Mouse (Mus musculus): ENCODE results near the gene Arhgef18. TPM values are rescaled to one million over a fixed set of nuclear protein-coding genes. Genes with fewer than 3 reads are reported as not detected.

Arhgef18 gene
- polyA plus RNA-seq, 1 experiment from 2014 or later: 37.0 TPM

DNA sequence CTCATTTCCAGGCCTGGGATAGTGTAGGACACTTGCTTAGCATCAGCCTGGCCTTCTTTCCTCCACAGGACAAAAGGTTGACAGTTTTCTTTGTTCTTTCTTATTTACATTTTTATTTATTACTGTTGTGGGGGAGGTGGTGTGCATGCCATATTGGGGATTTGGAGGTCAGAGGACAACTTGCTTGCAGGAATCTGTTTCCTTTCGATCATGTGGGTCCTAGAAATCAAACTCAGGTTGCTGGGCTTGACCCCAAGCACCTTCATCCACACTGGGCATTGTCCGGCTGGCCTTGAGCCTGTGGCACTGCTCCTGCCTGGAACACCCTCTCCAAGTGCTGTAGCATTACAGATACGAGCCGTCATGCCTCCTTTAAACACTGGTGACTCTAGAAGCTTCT, 24.0 kb downstream of the Arhgef18 start:
- CTCF ChIA-PET: interaction anchor here (1.6 kb wide), 1 partner anchor 12 kb away, joined by 6 read pairs; no protein-coding TSS in a partner anchor
- in situ Hi-C loops (cut with MboI; ENCODE audit: low pct_unique_long_range_greater_than_20kb): no loop called here
- H3K27me3 ChIP-seq: no peaks in the 10 kb centered on the region
- ATAC-seq (no peak), DNase-seq (ENCODE audit: low read depth, low spot score) (no peak)
- POLR2A ChIA-PET: no interaction called here
- TF ChIP-seq CTCF (IDR thresholded peaks at IDR 0.05): no peak

DNA sequence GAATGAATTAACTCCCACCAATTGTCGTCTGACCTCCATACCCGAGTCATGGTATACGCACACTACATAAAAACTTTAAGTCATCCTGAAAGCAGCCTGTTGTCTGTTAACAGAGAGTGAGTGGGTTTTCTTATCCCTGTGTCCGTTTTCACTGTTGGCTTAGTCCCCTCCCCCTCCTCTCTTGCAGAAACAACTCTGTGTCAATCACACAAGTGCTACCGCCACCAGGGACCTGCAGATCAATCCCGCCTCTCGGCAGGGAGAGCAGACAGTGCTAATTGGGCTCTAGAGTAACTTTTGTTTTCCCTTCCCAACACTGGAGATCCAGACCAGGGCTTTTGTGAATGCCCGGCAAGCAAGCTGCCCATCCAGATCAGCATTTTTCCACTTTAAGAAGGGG, 24.6 kb downstream of the Arhgef18 start:
- ATAC-seq: peak; percentile 36
- TF ChIP-seq CTCF (IDR thresholded peaks at IDR 0.05): no peak
- in situ Hi-C loops (cut with MboI; ENCODE audit: low pct_unique_long_range_greater_than_20kb): no loop called here
- ChIA-PET CTCF (interaction anchor here (1.1 to 1.6 kb wide), 2 partner anchors 11 to 34 kb away, joined by 3 to 6 read pairs; no protein-coding TSS in a partner anchor), POLR2A (interaction anchor here (0.7 to 0.8 kb wide), 2 partner anchors 11 to 17 kb away, joined by 3 read pairs; no protein-coding TSS in a partner anchor)
- no peak for DNase-seq (ENCODE audit: low read depth, low spot score)
- H3K27me3 ChIP-seq: no peaks in the 10 kb centered on the region

DNA sequence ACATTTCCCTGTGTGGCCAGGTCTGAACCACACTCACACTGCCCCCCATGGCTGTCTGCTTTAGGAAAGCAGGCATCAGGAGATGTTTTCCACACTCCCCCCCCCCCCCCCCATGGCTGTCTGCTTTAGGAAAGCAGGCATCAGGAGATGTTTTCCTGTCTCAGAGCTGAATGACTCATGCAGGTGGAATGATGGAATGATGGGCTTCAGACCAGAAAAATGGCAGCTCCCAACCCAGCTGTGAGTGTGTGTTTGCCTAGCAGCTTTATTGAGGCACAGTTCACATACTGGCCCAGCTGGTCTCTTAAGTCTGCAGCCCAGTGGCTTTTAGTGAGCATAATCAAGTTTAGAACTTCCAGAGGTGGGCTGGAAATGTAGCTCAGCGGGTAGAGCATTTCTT, 25.3 kb downstream of the Arhgef18 start:
- CTCF ChIA-PET: interaction anchor here (0.8 to 1.6 kb wide), 3 partner anchors 10 to 33 kb away, joined by 3 to 6 read pairs (median 3); no protein-coding TSS in a partner anchor
- peak; percentile 44 for ATAC-seq

DNA sequence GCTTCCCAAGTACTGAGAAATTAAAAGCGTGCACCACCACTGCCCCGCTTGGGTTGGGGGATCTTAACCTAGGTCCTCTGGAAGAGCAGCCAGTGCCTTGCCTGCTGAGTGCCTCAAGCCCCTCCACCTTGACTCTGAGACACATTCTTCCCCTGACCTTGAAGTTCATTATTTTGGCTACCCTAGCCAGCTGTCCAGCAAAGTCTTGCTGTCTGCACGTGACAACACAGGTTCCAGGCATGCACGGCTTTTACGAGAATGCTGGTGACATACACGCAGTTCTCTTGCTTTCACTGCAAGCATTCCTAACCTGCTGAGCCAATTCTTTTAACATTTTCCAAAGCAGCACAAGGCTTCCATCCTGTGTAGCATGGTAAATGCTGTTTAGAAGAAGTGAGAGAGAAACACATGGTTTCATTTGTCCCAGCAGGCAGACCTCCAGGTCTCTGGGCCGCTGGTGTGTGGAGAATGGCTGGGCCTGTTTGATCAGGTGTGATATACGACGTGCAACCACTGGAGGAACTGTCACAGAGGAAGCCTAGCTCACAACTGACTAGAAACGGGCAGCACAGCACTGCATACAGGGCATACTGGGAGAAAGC, 27.4 kb downstream of the Arhgef18 start:
- DNase-seq (ENCODE audit: low read depth, low spot score) (no peak), ATAC-seq (no peak)
- no peak for TF ChIP-seq CTCF (IDR thresholded peaks at IDR 0.05)
- in situ Hi-C loops (cut with MboI; ENCODE audit: low pct_unique_long_range_greater_than_20kb): no loop called here
- H3K27me3 ChIP-seq: no peaks in the 10 kb centered on the region
- POLR2A ChIA-PET: no interaction called here
- CTCF ChIA-PET: interaction anchor here (1.2 to 2.1 kb wide), 2 partner anchors 26 to 30 kb away, joined by 5 to 6 read pairs; no protein-coding TSS in a partner anchor

More for the DNA sequence above, 25.3 kb downstream of the Arhgef18 start:
- no peak for TF ChIP-seq CTCF (IDR thresholded peaks at IDR 0.05)
- in situ Hi-C loops (cut with MboI; ENCODE audit: low pct_unique_long_range_greater_than_20kb): no loop called here
- peak; percentile 81 for DNase-seq (ENCODE audit: low read depth, low spot score)
- POLR2A ChIA-PET: interaction anchor here (0.8 kb wide), 1 partner anchor 10 kb away, joined by 3 read pairs; no protein-coding TSS in a partner anchor
- H3K27me3 ChIP-seq: no peaks in the 10 kb centered on the region

DNA sequence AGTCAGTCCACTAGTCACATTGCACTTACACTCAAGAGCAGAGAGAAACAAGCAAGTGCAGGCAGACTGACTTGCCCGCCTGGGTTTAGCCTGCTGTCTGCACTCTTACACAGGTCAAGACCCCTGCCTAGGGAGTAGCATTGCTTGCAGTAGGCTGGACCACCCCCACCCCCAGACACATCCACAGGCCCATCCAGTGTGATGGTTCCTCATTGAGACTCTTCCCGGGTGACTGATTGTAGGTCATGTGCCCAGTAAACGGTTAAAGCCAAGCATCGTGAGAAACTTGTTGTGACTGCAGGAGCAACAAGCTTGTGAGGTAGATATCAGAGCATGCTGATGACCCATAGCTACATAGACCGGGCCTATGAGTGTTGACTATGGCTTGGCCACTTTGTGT, 28.7 kb downstream of the Arhgef18 start:
- no peaks in the 10 kb centered on the region for H3K27me3 ChIP-seq
- TF ChIP-seq CTCF (IDR thresholded peaks at IDR 0.05): no peak
- in situ Hi-C loops (cut with MboI; ENCODE audit: low pct_unique_long_range_greater_than_20kb): no loop called here
- ATAC-seq (no peak), DNase-seq (ENCODE audit: low read depth, low spot score) (no peak)
- POLR2A ChIA-PET: no interaction called here
- CTCF ChIA-PET: interaction anchor here (2.1 kb wide), 1 partner anchor 29 kb away, joined by 6 read pairs; no protein-coding TSS in a partner anchor

- ChIA-PET CTCF (interaction anchor here (1.1 to 3.4 kb wide), 3 partner anchors 10 to 25 kb away, joined by 3 to 10 read pairs (median 9); no protein-coding TSS in a partner anchor), POLR2A (interaction anchor here (0.7 kb wide), 1 partner anchor 35 kb away, joined by 3 read pairs; no protein-coding TSS in a partner anchor)
- ATAC-seq (no peak), DNase-seq (ENCODE audit: low read depth, low spot score) (no peak)
- no peaks in the 10 kb centered on the region for H3K27me3 ChIP-seq
- in situ Hi-C loops (cut with MboI; ENCODE audit: low pct_unique_long_range_greater_than_20kb): no loop called here
- no peak for TF ChIP-seq CTCF (IDR thresholded peaks at IDR 0.05)
Observed at GRCm38 (mm10) chr8:3425217-3425616, 32.4 kb downstream of the Arhgef18 start.

GRCm38 (mm10) chr8:3426211-3426610, 33.4 kb downstream of the Arhgef18 start:
- ChIA-PET POLR2A (no interaction called here), CTCF (interaction anchor here (1.7 to 3.4 kb wide), 3 partner anchors 24 to 68 kb away, joined by 4 to 10 read pairs (median 5); partner anchors contain the start of gene Arhgef18)
- TF ChIP-seq CTCF (IDR thresholded peaks at IDR 0.05): no peak
- in situ Hi-C loops (cut with MboI; ENCODE audit: low pct_unique_long_range_greater_than_20kb): no loop called here
- ATAC-seq: no peak
- no peak for DNase-seq (ENCODE audit: low read depth, low spot score)
- H3K27me3 ChIP-seq: no peaks in the 10 kb centered on the region

DNA sequence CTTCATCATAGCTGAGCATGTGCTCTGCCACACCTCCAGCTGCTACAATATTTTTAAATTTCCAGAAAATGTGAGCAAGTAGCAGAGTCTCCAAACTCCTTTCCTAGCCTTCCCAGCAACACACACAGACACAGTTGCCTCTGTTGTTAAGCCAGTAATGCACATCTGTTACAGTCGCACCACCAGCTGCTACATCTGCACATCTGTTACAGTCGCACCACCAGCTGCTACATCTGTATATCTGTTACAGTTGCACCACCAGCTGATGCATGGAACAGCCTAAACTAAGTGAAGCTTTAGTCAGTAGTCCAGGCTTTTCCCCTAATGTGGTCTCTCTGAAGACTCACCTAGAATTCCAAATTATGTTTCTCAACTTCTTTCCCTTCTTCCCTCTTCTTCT, 35.6 kb downstream of the Arhgef18 start:
- H3K27me3 ChIP-seq: no peaks in the 10 kb centered on the region
- ChIA-PET CTCF (interaction anchor here (2.6 kb wide), 1 partner anchor 11 kb away, joined by 6 read pairs; no protein-coding TSS in a partner anchor), POLR2A (interaction anchor here (1.1 kb wide), 1 partner anchor 10 kb away, joined by 3 read pairs; no protein-coding TSS in a partner anchor)
- ATAC-seq (no peak), DNase-seq (ENCODE audit: low read depth, low spot score) (no peak)
- in situ Hi-C loops (cut with MboI; ENCODE audit: low pct_unique_long_range_greater_than_20kb): no loop called here
- no peak for TF ChIP-seq CTCF (IDR thresholded peaks at IDR 0.05)

DNA sequence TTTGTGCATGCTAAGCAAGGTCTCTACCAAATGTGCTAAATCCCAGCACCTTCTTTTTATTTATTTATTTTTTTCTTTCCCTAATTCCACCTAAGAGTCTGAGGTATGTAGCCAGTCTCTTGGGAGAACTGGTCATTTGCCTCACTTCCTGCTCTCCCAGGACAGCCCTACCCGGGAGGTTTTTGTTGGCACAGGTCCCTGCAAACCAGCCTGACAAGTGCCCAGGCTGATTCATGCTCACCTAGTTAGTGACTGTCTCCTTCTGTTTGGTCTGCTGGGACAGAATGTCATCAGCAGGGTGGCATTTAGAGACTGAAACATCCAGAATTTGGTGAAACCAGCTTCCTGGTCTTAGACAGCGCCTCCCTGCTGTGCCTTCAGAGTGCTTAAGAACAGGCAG, 37.2 kb downstream of the Arhgef18 start:
- in situ Hi-C loops (cut with MboI; ENCODE audit: low pct_unique_long_range_greater_than_20kb): no loop called here
- ATAC-seq: peak; percentile 92
- no peak for TF ChIP-seq CTCF (IDR thresholded peaks at IDR 0.05)
- H3K27me3 ChIP-seq: no peaks in the 10 kb centered on the region
- DNase-seq (ENCODE audit: low read depth, low spot score): peak; percentile 71
- ChIA-PET POLR2A (no interaction called here), CTCF (no interaction called here)

- POLR2A ChIA-PET: no interaction called here
- DNase-seq (ENCODE audit: low read depth, low spot score) (no peak), ATAC-seq (no peak)
- no peaks in the 10 kb centered on the region for H3K27me3 ChIP-seq
- TF ChIP-seq CTCF (IDR thresholded peaks at IDR 0.05): no peak
- CTCF ChIA-PET: no interaction called here
- in situ Hi-C loops (cut with MboI; ENCODE audit: low pct_unique_long_range_greater_than_20kb): no loop called here
Observed at GRCm38 (mm10) chr8:3431113-3431512, 38.3 kb downstream of the Arhgef18 start.

DNA sequence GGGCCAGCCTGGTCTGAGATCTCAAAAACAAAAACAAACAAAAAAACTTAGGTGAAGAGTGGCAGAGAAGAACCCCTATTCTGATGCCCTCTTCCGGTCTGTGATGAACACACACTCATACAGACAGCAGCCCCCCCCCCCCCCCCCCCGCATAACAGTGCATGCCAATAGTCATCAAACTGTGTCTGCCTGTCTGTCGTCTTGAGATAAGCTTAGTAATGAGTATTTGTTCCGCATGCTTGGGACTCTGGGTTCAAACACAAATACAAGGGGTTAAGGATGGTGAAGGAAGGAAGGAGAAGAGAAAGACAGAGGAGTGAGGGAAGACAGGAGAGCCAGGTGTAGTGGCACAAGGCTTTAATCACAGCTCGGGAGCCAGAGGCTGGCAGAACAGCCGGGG, 43.7 kb downstream of the Arhgef18 start:
- no peak for TF ChIP-seq CTCF (IDR thresholded peaks at IDR 0.05)
- ChIA-PET CTCF (interaction anchor here (7.2 kb wide), 1 partner anchor 14 kb away, joined by 54 read pairs; no protein-coding TSS in a partner anchor), POLR2A (no interaction called here)
- no peaks in the 10 kb centered on the region for H3K27me3 ChIP-seq
- DNase-seq (ENCODE audit: low read depth, low spot score): no peak
- ATAC-seq: no peak
- in situ Hi-C loops (cut with MboI; ENCODE audit: low pct_unique_long_range_greater_than_20kb): no loop called here
